Mouse (Mus musculus) heart, embryonic 11.5 days (tissue): Measurements from ENCODE around the gene Mettl7a3. TPM values are rescaled to one million over a fixed set of nuclear protein-coding genes. Genes with fewer than 3 reads are reported as not detected.

Source experiments
- ATAC-seq: fragments of 200-750 bp; cut with Nextera tagmentation; replicated peaks from 2 replicates; pipeline ENCODE4 v1.8.0; 2017; ENCODE audit warnings: moderate library complexity; ENCODE audit not compliant: insufficient number of reproducible peaks, low FRiP score, low TSS enrichment
- H3K27ac ChIP-seq: fragments of 300-500 bp; sonication (generic); 2 replicates; pipeline ENCODE4 v1.5.1; 2014; ENCODE audit warnings: mild to moderate bottlenecking, low read depth, low read length
- H3K27me3 ChIP-seq: fragments of 300-500 bp; sonication (generic); 2 replicates; pipeline ENCODE4 v1.6.1; 2014; ENCODE audit warnings: mild to moderate bottlenecking, low read length, mixed read lengths; ENCODE audit not compliant: control insufficient read depth, insufficient read depth
- H3K36me3 ChIP-seq: fragments of 300-500 bp; sonication (generic); 2 replicates; pipeline ENCODE4 v1.6.1; 2014; ENCODE audit warnings: mild to moderate bottlenecking, low read length, moderate library complexity, mixed read lengths; ENCODE audit not compliant: control insufficient read depth, insufficient read depth
- H3K4me1 ChIP-seq: fragments of 300-500 bp; sonication (generic); 2 replicates; pipeline ENCODE4 v1.6.1; 2014; ENCODE audit warnings: low read length; ENCODE audit not compliant: control insufficient read depth, insufficient read depth
- H3K4me2 ChIP-seq: fragments of 300-500 bp; sonication (generic); 2 replicates; pipeline ENCODE4 v1.6.1; 2014; ENCODE audit warnings: mild to moderate bottlenecking, moderate library complexity
- H3K4me3 ChIP-seq: fragments of 300-500 bp; sonication (generic); 2 replicates; pipeline ENCODE4 v1.5.1; 2014; ENCODE audit warnings: low read depth, low read length
- H3K9ac ChIP-seq: fragments of 300-500 bp; sonication (generic); 2 replicates; pipeline ENCODE4 v1.6.1; 2014; ENCODE audit warnings: mild to moderate bottlenecking, low read depth, low read length, moderate library complexity
- H3K9me3 ChIP-seq: fragments of 300-500 bp; sonication (generic); replicated peaks from 2 replicates; pipeline ENCODE4 v1.6.1; 2016; ENCODE audit warnings: low read length; ENCODE audit not compliant: control insufficient read depth
- WGBS: fragments of 180-500 bp; shearing (Covaris S2); extraction: QIAGEN DNeasy Blood & Tissue Kit; methylation state at CpG from one replicate; pipeline ENCODE4 v1.1.7; 2014; ENCODE audit not compliant: insufficient replicate concordance; 5-methylcytosine and 5-hydroxymethylcytosine counted together
- polyA plus RNA-seq: library from polyadenylated mRNA; unstranded; fragments of >200 nt; fragmentation: Nextera tagmentation; extraction: Ambion mirVana; gene quantifications from 2 replicates; pipeline ENCODE4 v1.2.1, GENCODE M21; 2014

Gene Mettl7a3
- polyA plus RNA-seq: not detected in 2 replicates

- Histone ChIP-seq H3K27ac (no peak within 1 kb of the TSS), H3K9me3 (no peaks in the 10 kb centered on the region), H3K4me2 (no peak within 1 kb of the TSS), H3K4me3 (no peak within 1 kb of the TSS), H3K36me3 (no peaks in the 10 kb centered on the region), H3K27me3 (no peaks in the 10 kb centered on the region), H3K4me1 (no peaks in the 10 kb centered on the region), H3K9ac (no peak within 1 kb of the TSS)
- 81% methylated on average over 10 of the region's 10 CpGs for WGBS
- ATAC-seq: no peak
Observed at GRCm38 (mm10) chr15:100334629-100335028, at the start of gene Mettl7a3. Gene Mettl7a3 (plus strand): TSS chr15:100334929.

GRCm38 (mm10) chr15:100288980-100289379, 45.7 kb upstream of the Mettl7a3 start:
- WGBS: 86% methylated on average over 6 of the region's 6 CpGs
- Histone ChIP-seq H3K36me3 (no peaks in the 10 kb centered on the region), H3K9ac (no peak overlapping the region), H3K4me2 (no peak overlapping the region), H3K4me3 (no peak overlapping the region), H3K27me3 (peaks cover 4% of the 10 kb centered on the region; the same call in 1 of the 2 replicates), H3K9me3 (no peaks in the 10 kb centered on the region), H3K4me1 (peaks cover 3% of the 10 kb centered on the region; the same call in 1 of the 2 replicates), H3K27ac (no peak overlapping the region)
- no peak for ATAC-seq

GRCm38 (mm10) chr15:100290858-100291257, 43.9 kb upstream of the Mettl7a3 start:
- H3K9me3 ChIP-seq: no peaks in the 10 kb centered on the region
- no peak overlapping the region for H3K4me2 ChIP-seq
- H3K27me3 ChIP-seq: peaks cover 4% of the 10 kb centered on the region; the same call in 1 of the 2 replicates
- peaks cover 3% of the 10 kb centered on the region; the same call in 1 of the 2 replicates for H3K4me1 ChIP-seq
- WGBS: 82% methylated on average over 5 of the region's 5 CpGs
- no peak overlapping the region for H3K4me3 ChIP-seq
- H3K9ac ChIP-seq: no peak overlapping the region
- no peak overlapping the region for H3K27ac ChIP-seq
- ATAC-seq: no peak
- H3K36me3 ChIP-seq: no peaks in the 10 kb centered on the region

DNA sequence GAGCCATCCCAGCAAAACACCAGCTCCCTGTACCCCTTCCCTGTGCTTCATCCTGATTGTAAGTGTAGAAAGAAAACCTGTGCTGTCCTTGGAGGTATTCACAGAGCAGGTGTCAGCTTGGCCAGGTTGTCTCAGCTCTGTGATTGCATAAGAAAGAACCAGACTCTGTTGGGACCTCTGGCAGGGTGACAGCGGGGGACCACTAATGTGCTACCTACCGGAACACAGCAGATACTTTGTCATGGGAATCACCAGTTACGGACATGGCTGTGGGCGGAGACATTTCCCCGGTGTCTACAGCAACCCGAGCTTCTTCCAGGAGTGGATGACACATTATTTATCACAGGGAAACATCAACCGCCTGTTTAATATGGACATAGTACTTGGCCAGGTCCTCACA, 42.4 kb upstream of the Mettl7a3 start:
- Histone ChIP-seq H3K4me3 (no peak overlapping the region), H3K27ac (no peak overlapping the region), H3K9ac (no peak overlapping the region), H3K4me2 (no peak overlapping the region), H3K9me3 (no peaks in the 10 kb centered on the region), H3K36me3 (no peaks in the 10 kb centered on the region), H3K4me1 (peaks cover 3% of the 10 kb centered on the region; the same call in 1 of the 2 replicates), H3K27me3 (peaks cover 4% of the 10 kb centered on the region; the same call in 1 of the 2 replicates)
- ATAC-seq: no peak
- 60% methylated on average over 7 of the region's 7 CpGs for WGBS

- no peak for ATAC-seq
- H3K4me2 ChIP-seq: no peak overlapping the region
Observed at GRCm38 (mm10) chr15:100297856-100298255, 36.9 kb upstream of the Mettl7a3 start.

GRCm38 (mm10) chr15:100300499-100300898, 34.2 kb upstream of the Mettl7a3 start:
- no peaks in the 10 kb centered on the region for H3K36me3 ChIP-seq
- no peaks in the 10 kb centered on the region for H3K27me3 ChIP-seq
- no peak for ATAC-seq
- 74% methylated on average over 6 of the region's 6 CpGs for WGBS
- H3K9ac ChIP-seq: no peak overlapping the region
- no peak overlapping the region for H3K4me2 ChIP-seq
- no peak overlapping the region for H3K27ac ChIP-seq
- no peak overlapping the region for H3K4me3 ChIP-seq
- H3K4me1 ChIP-seq: peaks cover 4% of the 10 kb centered on the region; the same call in 1 of the 2 replicates
- no peaks in the 10 kb centered on the region for H3K9me3 ChIP-seq

More at GRCm38 (mm10) chr15:100297856-100298255, 36.9 kb upstream of the Mettl7a3 start:
- 84% methylated on average over 5 of the region's 5 CpGs for WGBS
- Histone ChIP-seq H3K4me3 (no peak overlapping the region), H3K4me1 (no peaks in the 10 kb centered on the region), H3K9me3 (no peaks in the 10 kb centered on the region), H3K27ac (no peak overlapping the region), H3K27me3 (no peaks in the 10 kb centered on the region), H3K36me3 (no peaks in the 10 kb centered on the region), H3K9ac (no peak overlapping the region)

DNA sequence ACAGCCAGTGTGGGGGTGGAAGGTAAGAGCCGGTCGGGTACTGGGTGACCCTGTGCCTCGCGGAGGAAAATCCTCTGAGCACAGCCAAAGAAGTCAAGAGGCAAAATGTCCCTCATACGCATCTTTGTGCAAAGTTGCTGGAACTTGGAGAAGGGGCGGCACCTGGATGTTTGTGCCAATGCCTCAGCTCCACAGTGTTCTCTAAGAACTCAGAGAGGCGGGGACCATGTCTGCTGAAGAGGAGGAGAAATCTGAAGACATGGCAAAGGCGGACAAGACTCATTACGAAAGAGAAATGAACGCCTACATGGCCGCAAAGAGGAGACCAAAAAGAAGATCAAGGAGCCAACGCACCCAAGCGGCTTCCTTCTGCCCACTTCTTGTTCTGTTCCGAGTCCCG, 33.2 kb upstream of the Mettl7a3 start:
- WGBS: 80% methylated on average over 15 of the region's 15 CpGs
- Histone ChIP-seq H3K4me2 (no peak overlapping the region), H3K9me3 (no peaks in the 10 kb centered on the region), H3K27me3 (no peaks in the 10 kb centered on the region), H3K9ac (no peak overlapping the region), H3K36me3 (no peaks in the 10 kb centered on the region), H3K4me1 (peaks cover 4% of the 10 kb centered on the region; the same call in 1 of the 2 replicates), H3K27ac (no peak overlapping the region), H3K4me3 (no peak overlapping the region)
- ATAC-seq: no peak

DNA sequence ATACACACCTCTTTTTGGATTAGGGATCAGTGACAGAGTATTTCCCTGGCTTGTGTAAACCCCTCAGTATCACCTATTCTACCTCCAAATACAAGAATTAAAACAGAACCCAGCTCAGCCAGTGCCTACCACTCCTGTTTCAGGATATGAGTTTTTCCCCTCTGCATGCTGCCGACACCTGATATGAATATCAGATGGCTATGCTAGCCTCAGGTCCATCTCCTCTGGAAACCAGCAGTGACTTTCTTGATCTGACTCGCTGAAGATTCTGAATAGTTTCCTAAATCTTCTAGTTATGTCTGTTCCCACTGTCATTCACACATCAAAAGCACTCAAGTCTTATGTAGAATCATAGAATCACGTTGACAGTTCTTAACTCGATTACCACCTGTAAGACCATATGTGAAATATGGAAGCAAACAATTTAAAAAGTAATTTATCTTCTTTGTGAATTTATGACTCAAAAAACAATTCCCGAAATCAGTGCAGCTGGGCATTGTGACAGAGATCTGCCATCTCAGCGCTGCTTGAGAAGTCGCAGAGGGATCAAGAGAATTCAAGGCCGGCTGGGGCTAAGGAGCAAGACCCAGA, 31.2 kb upstream of the Mettl7a3 start:
- WGBS: 56% methylated on average over 8 of the region's 8 CpGs
- no peaks in the 10 kb centered on the region for H3K27me3 ChIP-seq
- no peaks in the 10 kb centered on the region for H3K36me3 ChIP-seq
- peak overlapping the region; percentile 65; the same call in 1 of the 2 replicates for H3K9ac ChIP-seq
- no peaks in the 10 kb centered on the region for H3K9me3 ChIP-seq
- peaks cover 4% of the 10 kb centered on the region; the same call in 1 of the 2 replicates for H3K4me1 ChIP-seq
- peak overlapping the region; percentile 48; the same call in 1 of the 2 replicates for H3K4me3 ChIP-seq
- peak overlapping the region; percentile 68 for H3K4me2 ChIP-seq
- H3K27ac ChIP-seq: no peak overlapping the region
- no peak for ATAC-seq
